Mouse (Mus musculus): Measurements from ENCODE around the gene Ly6g6c.

Ly6g6c gene

GRCm38 (mm10) chr17:35080710-35081109 is 15.5 kb downstream of the Ly6g6c start:
- no peak for DNase-seq (ENCODE audit: inconsistent age in 2 of 2, low spot score in 1 of 2)

GRCm38 (mm10) chr17:35082841-35083576 is 17.8 kb downstream of the Ly6g6c start:
- DNase-seq (ENCODE audit: inconsistent age in 2 of 2, low spot score in 1 of 2), result no peak

GRCm38 (mm10) chr17:35083929-35084497 is 18.8 kb downstream of the Ly6g6c start:
- no peak for DNase-seq (ENCODE audit: inconsistent age in 2 of 2, low spot score in 1 of 2)

GRCm38 (mm10) chr17:35085208-35085865 is 20.1 kb downstream of the Ly6g6c start, which contains the start of gene Ly6g6f:
Ly6g6f (minus strand) TSS chr17:35085610.
- DNase-seq (ENCODE audit: inconsistent age in 2 of 2, low spot score in 1 of 2), result no peak

DNA sequence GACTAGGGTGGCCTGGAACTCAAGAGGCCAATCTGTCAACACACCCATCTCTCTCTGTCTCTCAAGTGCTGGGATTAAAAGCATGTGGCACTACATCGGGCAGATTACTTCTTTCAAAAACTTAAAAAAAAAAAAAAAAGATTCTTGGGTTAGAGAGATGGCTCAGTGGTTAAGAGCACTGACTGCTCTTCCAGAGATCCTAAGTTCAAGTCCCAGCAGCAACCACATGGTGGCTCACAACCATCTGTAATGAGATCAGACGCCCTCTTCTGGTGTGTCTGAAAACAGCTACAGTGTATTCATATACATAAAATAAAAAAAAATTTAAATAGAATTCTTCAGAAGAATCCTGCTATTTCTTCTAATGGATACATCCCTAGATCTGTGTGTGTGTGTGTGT is 23.0 kb downstream of the Ly6g6c start:
- no peak for DNase-seq (ENCODE audit: inconsistent age in 2 of 2, low spot score in 1 of 2)

DNA sequence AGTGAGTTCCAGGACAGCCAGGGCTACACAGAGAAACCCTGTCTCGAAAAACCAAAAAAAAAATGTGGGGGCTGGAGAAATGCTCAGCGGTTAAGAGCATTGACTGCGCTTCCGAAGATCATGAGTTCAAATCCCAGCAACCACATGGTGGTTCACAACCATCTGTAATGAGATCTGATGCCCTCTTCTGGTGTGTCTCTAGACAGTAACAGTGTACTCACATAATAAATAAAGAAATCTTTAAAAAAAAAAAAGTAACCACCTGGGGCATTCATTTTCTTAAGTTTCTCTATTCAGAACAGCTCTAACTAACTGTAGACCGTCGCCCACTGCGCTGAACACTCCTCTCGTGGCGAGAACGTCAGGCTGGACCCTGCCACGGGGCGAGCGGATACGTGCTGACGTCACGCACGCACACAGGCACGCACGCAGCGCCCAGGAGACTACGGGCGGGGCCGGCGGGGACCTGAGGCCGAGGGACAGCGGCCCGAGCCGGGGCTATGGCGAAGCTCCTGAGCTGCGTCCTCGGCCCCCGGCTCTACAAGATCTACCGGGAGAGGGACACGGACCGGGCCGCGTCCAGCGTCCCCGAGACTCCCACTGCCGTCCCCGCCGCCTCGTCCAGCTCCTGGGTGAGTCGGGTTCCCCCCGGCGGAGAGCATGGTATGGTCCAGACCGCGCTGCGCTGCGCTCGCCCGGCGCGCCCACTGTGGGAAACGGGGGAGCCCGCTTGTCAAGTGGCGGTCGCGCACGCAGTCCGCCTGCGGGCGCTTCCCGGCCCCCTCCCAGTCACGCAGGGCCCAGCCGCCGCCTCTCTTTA is 23.8 kb downstream of the Ly6g6c start, which contains the start of gene Abhd16a:
Gene Abhd16a (plus strand): TSS at position 439 of the 820 bp plus-strand sequence.
- DNase-seq (ENCODE audit: inconsistent age in 2 of 2, low spot score in 1 of 2), result peak; percentile 95 to 98

GRCm38 (mm10) chr17:35090166-35090932 is 25.2 kb downstream of the Ly6g6c start:
- peak; percentile 45 to 69 for DNase-seq (ENCODE audit: inconsistent age in 2 of 2, low spot score in 1 of 2)

GRCm38 (mm10) chr17:35092403-35093198 is 27.4 kb downstream of the Ly6g6c start:
- DNase-seq (ENCODE audit: inconsistent age in 2 of 2, low spot score in 1 of 2), result no peak

- no peak for DNase-seq (ENCODE audit: inconsistent age in 2 of 2, low spot score in 1 of 2)
Observed at GRCm38 (mm10) chr17:35094475-35095365, 29.5 kb downstream of the Ly6g6c start.

- no peak for DNase-seq (ENCODE audit: inconsistent age in 2 of 2, low spot score in 1 of 2)
Observed at GRCm38 (mm10) chr17:35096597-35096996, 31.4 kb downstream of the Ly6g6c start.

DNA sequence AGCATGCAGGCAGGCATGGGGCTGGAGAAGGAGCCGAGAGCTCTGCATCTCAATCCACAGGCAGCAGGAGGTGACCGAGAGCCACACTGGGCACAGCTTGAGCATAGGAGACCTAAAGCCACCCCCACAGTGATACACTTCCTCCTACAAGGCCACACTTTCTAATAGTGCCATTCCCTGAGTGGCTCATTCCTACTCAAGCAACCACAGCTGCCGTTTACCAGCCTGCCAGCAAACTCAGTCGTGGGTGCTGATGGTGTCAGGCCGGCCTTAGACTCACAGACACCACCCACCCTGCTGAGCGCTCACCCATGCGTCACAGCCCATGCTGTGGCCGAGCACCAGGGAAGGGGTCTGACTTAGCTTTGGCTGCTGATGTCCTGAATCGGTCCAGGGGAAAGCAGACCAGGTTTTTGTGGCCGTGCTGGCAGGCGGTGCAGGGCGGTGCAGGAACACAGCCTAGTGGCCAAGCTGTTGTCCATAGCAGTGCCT is 32.0 kb downstream of the Ly6g6c start:
- no peak for DNase-seq (ENCODE audit: inconsistent age in 2 of 2, low spot score in 1 of 2)

DNA sequence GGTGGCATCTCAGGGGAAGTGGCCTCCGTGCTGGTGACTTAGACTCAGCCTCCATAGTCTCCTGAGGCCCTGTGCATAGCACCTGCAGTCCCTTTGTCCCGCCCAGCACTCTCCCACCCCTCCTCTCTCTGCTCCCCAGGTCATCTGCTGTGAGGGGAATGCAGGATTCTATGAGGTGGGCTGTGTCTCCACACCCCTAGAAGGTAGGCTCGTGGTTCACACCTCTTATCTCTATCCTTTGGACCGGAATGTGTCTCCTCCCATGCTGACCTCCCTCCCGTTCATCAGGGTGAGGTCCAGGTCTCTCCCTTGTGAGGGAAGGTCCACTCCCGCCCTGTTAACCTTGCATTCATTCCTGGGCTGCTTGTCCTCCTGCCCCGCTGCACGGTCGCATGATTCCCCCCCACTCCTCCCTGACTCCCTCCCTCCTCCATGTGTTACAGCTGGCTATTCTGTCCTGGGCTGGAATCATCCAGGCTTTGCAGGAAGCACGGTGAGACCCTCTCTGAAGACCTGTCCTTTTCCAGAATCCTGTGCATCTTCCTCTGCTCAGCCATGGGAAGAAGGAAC is 35.1 kb downstream of the Ly6g6c start:
- no peak for DNase-seq (ENCODE audit: inconsistent age in 2 of 2, low spot score in 1 of 2)

DNA sequence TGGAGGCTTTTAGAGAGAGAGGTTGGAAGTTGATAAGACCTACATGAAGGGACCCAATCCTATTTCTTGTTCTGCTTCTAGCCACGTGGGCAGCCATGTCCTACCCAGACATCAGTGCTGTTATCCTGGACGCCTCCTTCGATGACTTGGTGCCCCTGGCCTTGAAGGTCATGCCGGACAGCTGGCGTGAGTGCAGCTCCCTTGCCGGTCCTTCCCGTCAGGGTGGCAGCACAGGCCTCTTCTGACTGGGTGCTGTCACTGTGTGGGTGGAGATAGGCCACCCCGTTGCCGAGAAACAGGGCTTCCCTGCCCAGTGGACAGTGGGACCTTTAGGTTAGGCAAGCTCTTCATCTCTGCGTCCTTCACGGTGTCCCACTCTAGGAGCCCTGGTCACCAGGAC is 36.0 kb downstream of the Ly6g6c start:
- DNase-seq (ENCODE audit: inconsistent age in 2 of 2, low spot score in 1 of 2), result peak; percentile 45 to 56

GRCm38 (mm10) chr17:35102299-35102698 is 37.1 kb downstream of the Ly6g6c start:
- DNase-seq (ENCODE audit: inconsistent age in 2 of 2, low spot score in 1 of 2), result peak in 1 of 2 experiments; percentile 16

DNA sequence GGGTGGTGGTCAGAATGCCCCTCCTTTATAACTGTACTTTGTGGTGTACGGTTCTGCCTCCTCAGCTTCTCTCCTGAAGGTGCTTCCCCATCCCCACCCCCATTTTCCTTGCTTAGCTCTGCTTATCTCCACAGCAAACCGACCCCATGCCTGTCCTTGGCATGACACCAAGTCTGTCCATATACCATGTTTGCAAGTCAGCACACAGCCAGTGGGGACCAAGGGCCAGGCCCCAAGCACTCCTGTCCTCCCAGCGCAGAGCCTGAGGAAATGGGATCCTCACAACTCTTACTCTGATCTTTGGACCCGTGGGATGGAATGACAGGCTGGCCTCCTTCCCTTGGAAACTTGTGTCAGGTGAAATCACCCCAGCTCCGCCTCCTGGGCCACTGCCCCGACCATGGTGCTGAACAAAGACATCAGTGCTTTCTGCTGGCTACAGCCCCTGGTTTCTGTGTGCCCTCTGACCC is 38.1 kb downstream of the Ly6g6c start:
- DNase-seq (ENCODE audit: inconsistent age in 2 of 2, low spot score in 1 of 2), result peak in 1 of 2 experiments; percentile 40

DNA sequence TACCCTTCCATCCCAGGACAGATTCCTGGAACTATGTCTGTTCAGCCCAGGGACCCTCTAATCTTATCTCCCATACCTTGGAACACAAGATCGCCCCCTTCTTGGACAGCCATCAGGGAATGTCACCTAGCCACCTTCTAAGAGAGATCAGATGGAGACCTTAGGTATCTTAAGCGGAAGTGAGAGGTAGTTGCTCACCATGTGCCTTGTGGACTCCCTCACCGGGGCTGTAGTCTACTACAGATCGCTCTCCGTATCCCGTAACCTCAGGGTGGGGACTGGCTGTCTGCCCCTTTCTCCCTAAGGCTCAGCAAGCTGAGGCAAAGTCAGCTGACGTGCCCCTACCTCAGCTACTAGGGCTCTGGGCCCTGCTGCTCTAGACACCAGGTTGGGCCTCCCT is 38.9 kb downstream of the Ly6g6c start:
- no peak for DNase-seq (ENCODE audit: inconsistent age in 2 of 2, low spot score in 1 of 2)

- DNase-seq (ENCODE audit: inconsistent age in 2 of 2, low spot score in 1 of 2), result no peak
Observed at GRCm38 (mm10) chr17:35104754-35105153, 39.6 kb downstream of the Ly6g6c start.
